ENCODE assay signal across 25 mouse cellular contexts in the genomic region with DNA sequence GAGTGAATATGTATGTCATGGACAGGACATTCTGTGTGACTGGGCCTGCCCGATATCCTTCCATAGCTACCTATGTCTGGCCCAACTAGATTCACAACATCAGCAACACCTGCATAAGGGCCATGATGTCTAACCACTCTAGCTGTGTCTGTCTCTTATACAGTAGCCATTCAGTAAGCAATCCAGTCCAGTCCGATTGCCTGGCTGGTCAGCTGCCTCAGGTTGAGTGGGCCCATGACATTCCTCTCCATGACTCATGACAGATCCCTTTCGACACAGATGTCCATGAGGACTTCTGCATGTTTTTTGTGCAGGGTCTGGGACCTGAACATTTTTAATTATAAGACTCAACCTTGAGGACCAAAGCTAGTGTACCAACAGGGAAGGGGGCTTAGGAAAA. TPM values are rescaled to one million over a fixed set of nuclear protein-coding genes. Genes with fewer than 3 reads are reported as not detected.
A peak's percentile ranks its signal among the peaks of the same experiment; 100 is the strongest.
DNase-seq lines count a peak whose midpoint lies in the region; ATAC-seq and TF ChIP-seq lines count a peak whose summit lies in the region.
"Had no signal": no experiment of that assay in that cellular context is flagged by ENCODE, and none has a peak within 500 bp of the region (broad histone marks: within the 10 kb centered on the region; RNA-seq: fewer than 3 reads in every experiment).

No protein-coding gene starts in this region.

- no peaks in the 10 kb centered on the region for H3K36me3 ChIP-seq in forebrain, embryonic 12.5 days (replicated peaks)
- no peaks in the 10 kb centered on the region for H3K36me3 ChIP-seq in forebrain, postnatal 0 days (ENCODE audit: insufficient read depth)
- no peaks in the 10 kb centered on the region for H3K36me3 ChIP-seq in liver, postnatal 0 days (replicated peaks; ENCODE audit: insufficient read depth, low read length)
- no peaks in the 10 kb centered on the region for H3K36me3 ChIP-seq in liver, embryonic 12.5 days
- no peaks in the 10 kb centered on the region for H3K36me3 ChIP-seq in midbrain, embryonic 13.5 days
- H3K36me3 ChIP-seq: embryonic facial prominence, embryonic 13.5 days; heart, embryonic 12.5 days; limb, embryonic 12.5 days; neural tube, embryonic 15.5 days had no signal

- H3K9ac ChIP-seq in forebrain, embryonic 12.5 days = no peak overlapping the region
- no peak overlapping the region for H3K9ac ChIP-seq in forebrain, postnatal 0 days
- H3K9ac ChIP-seq in liver, postnatal 0 days (replicated peaks) = no peak overlapping the region
- no peak overlapping the region for H3K9ac ChIP-seq in liver, embryonic 12.5 days
- H3K9ac ChIP-seq in midbrain, embryonic 13.5 days (replicated peaks) = no peak overlapping the region
- H3K9ac ChIP-seq: embryonic facial prominence, embryonic 13.5 days; forebrain, embryonic 13.5 days; heart, embryonic 12.5 days; limb, embryonic 12.5 days; neural tube, embryonic 15.5 days had no signal

- no peak overlapping the region for H3K27ac ChIP-seq in forebrain, embryonic 12.5 days
- no peak overlapping the region for H3K27ac ChIP-seq in forebrain, postnatal 0 days (ENCODE audit: low read depth, low read length)
- H3K27ac ChIP-seq in liver, postnatal 0 days (ENCODE audit: low read depth) = peak overlapping the region; percentile 2; the same call in 1 of the 2 replicates
- no peak overlapping the region for H3K27ac ChIP-seq in liver, embryonic 12.5 days
- H3K27ac ChIP-seq in midbrain, embryonic 13.5 days = no peak overlapping the region
- H3K27ac ChIP-seq: embryonic facial prominence, embryonic 13.5 days; forebrain, embryonic 13.5 days; gastrocnemius, adult 2 months; left cerebral cortex, adult 2 months; limb, embryonic 12.5 days had no signal

- no peak overlapping the region for H3K4me2 ChIP-seq in forebrain, embryonic 12.5 days
- H3K4me2 ChIP-seq in forebrain, postnatal 0 days (ENCODE audit: low read depth) = no peak overlapping the region
- no peak overlapping the region for H3K4me2 ChIP-seq in liver, postnatal 0 days (ENCODE audit: low read depth, low read length)
- no peak overlapping the region for H3K4me2 ChIP-seq in liver, embryonic 12.5 days
- H3K4me2 ChIP-seq in midbrain, embryonic 13.5 days (replicated peaks) = no peak overlapping the region
- H3K4me2 ChIP-seq: heart, embryonic 12.5 days had no signal

- ATAC-seq in forebrain, embryonic 12.5 days (ENCODE audit: low FRiP score) = 0 out of 2 replicates have a peak, but pooled peaks have one; percentile 24
- ATAC-seq in forebrain, postnatal 0 days = no peak
- no peak for ATAC-seq in liver, postnatal 0 days
- no peak for ATAC-seq in liver, embryonic 12.5 days
- 0 out of 2 replicates have a peak, but pooled peaks have one; percentile 4 for ATAC-seq in midbrain, embryonic 13.5 days
- no peak for ATAC-seq in erythroid progenitor cell, adult 5-6 weeks (replicated peaks; ENCODE audit: low FRiP score, poor library complexity, severe bottlenecking)

- no peaks in the 10 kb centered on the region for H3K27me3 ChIP-seq in forebrain, embryonic 12.5 days
- no peaks in the 10 kb centered on the region for H3K27me3 ChIP-seq in forebrain, postnatal 0 days (ENCODE audit: insufficient read depth, low read length)
- no peaks in the 10 kb centered on the region for H3K27me3 ChIP-seq in liver, postnatal 0 days (ENCODE audit: insufficient read depth, low read length)
- peaks cover 21% of the 10 kb centered on the region for H3K27me3 ChIP-seq in liver, embryonic 12.5 days (replicated peaks)
- H3K27me3 ChIP-seq in midbrain, embryonic 13.5 days = no peaks in the 10 kb centered on the region
- H3K27me3 ChIP-seq: embryonic facial prominence, embryonic 13.5 days; forebrain, embryonic 13.5 days; heart, embryonic 12.5 days; limb, embryonic 12.5 days; neural tube, embryonic 15.5 days had no signal

- no peak for TF ChIP-seq EP300 in liver, postnatal 0 days (IDR thresholded peaks at IDR 0.05; ENCODE audit: low read depth)

- no peak overlapping the region for H3K4me3 ChIP-seq in forebrain, embryonic 12.5 days (replicated peaks)
- H3K4me3 ChIP-seq in forebrain, postnatal 0 days (ENCODE audit: low read depth, low read length) = no peak overlapping the region
- H3K4me3 ChIP-seq in liver, postnatal 0 days (ENCODE audit: low read depth, low read length) = no peak overlapping the region
- H3K4me3 ChIP-seq in liver, embryonic 12.5 days = no peak overlapping the region
- no peak overlapping the region for H3K4me3 ChIP-seq in midbrain, embryonic 13.5 days (replicated peaks)
- H3K4me3 ChIP-seq: embryonic facial prominence, embryonic 13.5 days; erythroblast, embryonic 14.5 days; forebrain, embryonic 13.5 days; gastrocnemius, adult 2 months; heart, embryonic 12.5 days; left cerebral cortex, adult 2 months; limb, embryonic 12.5 days; megakaryocyte, embryonic 14.5 days; neural tube, embryonic 15.5 days had no signal

- TF ChIP-seq CTCF in forebrain, postnatal 0 days (IDR thresholded peaks at IDR 0.05; ENCODE audit: low read depth) = no peak
- TF ChIP-seq CTCF in liver, postnatal 0 days (IDR thresholded peaks at IDR 0.05; ENCODE audit: low read depth) = no peak

- WGBS in forebrain, embryonic 12.5 days = 92% methylated on average over 3 of the region's 3 CpGs
- 96% methylated on average over 3 of the region's 3 CpGs for WGBS in forebrain, postnatal 0 days
- WGBS in liver, postnatal 0 days (ENCODE audit: insufficient replicate concordance) = 78% methylated on average over 3 of the region's 3 CpGs
- WGBS in liver, embryonic 12.5 days (ENCODE audit: insufficient replicate concordance) = 66% methylated on average over 3 of the region's 3 CpGs
- WGBS in midbrain, embryonic 13.5 days = 98% methylated on average over 3 of the region's 3 CpGs

- no peaks in the 10 kb centered on the region for H3K9me3 ChIP-seq in forebrain, embryonic 12.5 days
- H3K9me3 ChIP-seq in forebrain, postnatal 0 days (ENCODE audit: low read length) = no peaks in the 10 kb centered on the region
- no peaks in the 10 kb centered on the region for H3K9me3 ChIP-seq in liver, postnatal 0 days (ENCODE audit: low read length)
- no peaks in the 10 kb centered on the region for H3K9me3 ChIP-seq in liver, embryonic 12.5 days (replicated peaks)
- no peaks in the 10 kb centered on the region for H3K9me3 ChIP-seq in midbrain, embryonic 13.5 days
- H3K9me3 ChIP-seq: embryonic facial prominence, embryonic 13.5 days; forebrain, embryonic 13.5 days; heart, embryonic 12.5 days; limb, embryonic 12.5 days; megakaryocyte, embryonic 14.5 days; neural tube, embryonic 15.5 days had no signal

- DNase-seq in forebrain, postnatal 0 days = no peak
- no peak for DNase-seq in liver, postnatal 0 days
- peak; percentile 41 for DNase-seq in NIH3T3 (ENCODE audit: low read depth)
- no peak for DNase-seq in lung, adult 18-20 months
- DNase-seq: cerebellum, adult 8-10 months; cerebellum, postnatal 25 days; gastrocnemius, adult 2 months; gastrocnemius, postnatal 36 days; heart, adult 18-20 months; heart, postnatal 4 days; lung, postnatal 4 days; right cerebral cortex, postnatal 25 days; thymus, adult 2 months had no signal

- peaks cover 16% of the 10 kb centered on the region for H3K4me1 ChIP-seq in forebrain, embryonic 12.5 days
- no peaks in the 10 kb centered on the region; the same call in 1 of the 2 replicates for H3K4me1 ChIP-seq in forebrain, postnatal 0 days (ENCODE audit: insufficient read depth)
- H3K4me1 ChIP-seq in liver, postnatal 0 days (ENCODE audit: insufficient read depth) = no peaks in the 10 kb centered on the region; the same call in 1 of the 2 replicates
- peaks cover 8% of the 10 kb centered on the region for H3K4me1 ChIP-seq in liver, embryonic 12.5 days
- peaks cover 20% of the 10 kb centered on the region for H3K4me1 ChIP-seq in midbrain, embryonic 13.5 days (replicated peaks)

RNA-seq across cellular contexts. Expression of a gene that starts 18.7 kb away (rescaled TPM):
- polyA plus RNA-seq in forebrain, embryonic 12.5 days (2016; fragmentation: Nextera tagmentation; extraction: Ambion mirVana) = 4.1 and 4.4 TPM in 2 replicates
- total RNA-seq in forebrain, postnatal 0 days (2014; rRNA removed) = 169 and 211 TPM in 2 replicates
- polyA plus RNA-seq in forebrain, postnatal 0 days (2015; fragmentation: Nextera tagmentation; extraction: Ambion mirVana) = 7.0 and 10.0 TPM in 2 replicates
- polyA plus RNA-seq in liver, postnatal 0 days (2015; fragmentation: Nextera tagmentation; extraction: Ambion mirVana) = 0.49 and 0.51 TPM in 2 replicates
- 0.75 and 1.0 TPM in 2 replicates for polyA plus RNA-seq in liver, embryonic 12.5 days (2016; fragmentation: Nextera tagmentation; extraction: Ambion mirVana)
- polyA plus RNA-seq in midbrain, embryonic 13.5 days (2015; fragmentation: Nextera tagmentation; extraction: Ambion mirVana) = 10.4 and 11.9 TPM in 2 replicates
- total RNA-seq in erythroid progenitor cell, adult 5-6 weeks (2015; ENCODE audit: low replicate concordance) = 0.36 and 0.84 TPM in 2 replicates
- total RNA-seq in erythroid progenitor cell, adult 5-6 weeks (2017; ENCODE audit: low replicate concordance) = 1.4 and 5.8 TPM in 2 replicates

Comparison
In these comparisons a context has a peak if more than half of its experiments do, and no peak if none do; other contexts are left out.
1. ATAC-seq: peak in forebrain, embryonic 12.5 days (single experiment) and midbrain, embryonic 13.5 days (single experiment); none in forebrain, postnatal 0 days (single experiment), liver, postnatal 0 days (single experiment), liver, embryonic 12.5 days (single experiment) and erythroid progenitor cell, adult 5-6 weeks (single experiment).